Mouse (Mus musculus) gastrocnemius, postnatal 10 days (tissue): ENCODE results near the gene Sh3gl1. TPM values are rescaled to one million over a fixed set of nuclear protein-coding genes. Genes with fewer than 3 reads are reported as not detected.

Source experiments
- DNase-seq: peaks from one replicate; pipeline ENCODE4 v3.0.0; 2021; ENCODE audit warnings: mixed read lengths
- total RNA-seq, 2 experiments: library from RNA; stranded (reverse); gene quantifications; 2 replicates each; pipeline ENCODE4 v1.2.3; 2021

The Sh3gl1 gene
- total RNA-seq, 2 experiments from 2014 or later, result 25.7 to 35.0 TPM

DNA sequence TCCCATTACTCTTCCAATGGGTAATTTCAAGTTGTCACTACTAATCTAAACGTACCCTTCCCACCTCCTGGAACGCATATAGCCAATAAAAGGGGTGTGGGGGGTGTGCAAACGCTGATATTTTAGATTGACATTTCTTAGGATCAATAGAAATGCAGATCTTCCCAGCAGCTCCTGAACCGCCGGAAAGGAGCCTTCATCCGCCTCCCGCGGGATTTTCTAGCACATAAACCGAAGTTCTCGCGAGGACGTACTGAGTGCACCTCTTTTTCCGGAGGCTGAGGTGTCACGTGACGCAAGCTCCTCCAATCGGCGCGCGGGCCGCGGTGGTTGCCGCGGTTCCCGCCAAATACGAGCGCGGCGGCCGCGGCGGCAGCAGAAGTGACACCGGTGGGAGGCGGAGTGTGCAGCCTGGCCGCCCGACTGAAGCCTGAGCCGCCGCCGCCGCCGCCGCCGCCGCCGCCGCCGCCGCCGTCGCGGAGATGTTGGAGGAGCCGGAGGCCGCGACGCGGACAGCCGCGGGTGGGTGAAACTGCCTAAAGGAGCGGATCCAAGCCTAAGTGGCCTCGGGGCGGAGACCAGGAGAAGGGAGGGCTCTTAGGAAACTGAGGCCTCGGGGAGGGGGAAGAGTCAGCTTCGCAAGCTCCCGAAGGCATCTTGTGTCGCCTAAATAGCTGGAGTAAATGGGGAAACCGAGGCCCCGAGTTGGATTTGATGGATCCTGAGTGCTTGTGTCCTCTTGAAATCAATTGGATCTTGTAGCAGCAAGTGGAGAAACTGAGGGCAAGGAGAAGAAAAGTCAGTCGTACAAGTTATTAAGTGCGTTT, 3.8 kb upstream of the Sh3gl1 start, which contains the start of gene Chaf1a:
TSS of gene Chaf1a (plus strand) at position 410 of the 827 bp plus-strand sequence.
- DNase-seq, result peak; percentile 96

GRCm38 (mm10) chr17:56039345-56039744, 2.9 kb upstream of the Sh3gl1 start:
- DNase-seq, result no peak

- DNase-seq, result no peak
Measured at GRCm38 (mm10) chr17:56038583-56039261, 2.3 kb upstream of the Sh3gl1 start.

DNA sequence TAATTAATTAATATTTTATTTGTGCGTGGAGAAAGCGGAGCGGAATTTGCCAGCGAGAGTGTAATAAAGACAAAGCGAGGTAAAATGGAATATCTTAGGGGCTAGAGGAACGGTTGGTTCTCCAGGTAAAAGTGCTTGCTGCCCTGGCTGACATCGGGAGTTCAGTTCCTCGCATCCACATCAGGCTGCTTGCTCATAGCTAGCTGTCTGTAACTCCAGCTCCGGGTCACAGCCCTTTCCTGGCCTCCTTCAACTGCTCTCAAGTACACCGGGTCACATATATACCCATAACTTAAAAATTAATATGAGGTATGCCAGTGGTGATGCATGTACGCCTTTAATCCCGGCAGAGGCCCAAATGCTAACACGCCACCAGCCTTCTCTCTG, 459 bp upstream of the Sh3gl1 start:
- DNase-seq, result no peak

GRCm38 (mm10) chr17:56035216-56035615, 1.2 kb downstream of the Sh3gl1 start:
- DNase-seq, result no peak

DNA sequence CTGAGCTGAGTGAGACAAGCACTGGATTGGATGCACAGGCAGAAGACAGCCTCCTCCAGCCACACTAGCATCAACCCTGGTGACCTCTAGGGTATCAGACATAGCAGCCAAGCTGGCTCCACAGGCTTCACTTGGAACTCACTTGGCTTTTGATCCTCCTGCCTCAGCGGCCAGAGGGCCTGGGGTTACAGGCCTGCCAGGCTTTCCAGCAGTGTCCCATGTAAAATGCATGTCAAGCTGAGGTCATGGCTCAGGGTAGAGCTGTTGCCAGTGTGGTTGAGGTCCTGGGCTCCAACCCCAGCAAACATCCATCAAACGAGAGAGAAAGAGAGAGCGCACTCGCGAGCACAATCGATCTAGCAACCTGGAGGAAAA, 1.7 kb downstream of the Sh3gl1 start:
- no peak for DNase-seq

- DNase-seq, result no peak
Measured at GRCm38 (mm10) chr17:56034040-56034725, 2.3 kb downstream of the Sh3gl1 start.

- DNase-seq, result no peak
Measured at GRCm38 (mm10) chr17:56032831-56033230, 3.6 kb downstream of the Sh3gl1 start.

GRCm38 (mm10) chr17:56032127-56032733, 4.2 kb downstream of the Sh3gl1 start:
- DNase-seq, result no peak

DNA sequence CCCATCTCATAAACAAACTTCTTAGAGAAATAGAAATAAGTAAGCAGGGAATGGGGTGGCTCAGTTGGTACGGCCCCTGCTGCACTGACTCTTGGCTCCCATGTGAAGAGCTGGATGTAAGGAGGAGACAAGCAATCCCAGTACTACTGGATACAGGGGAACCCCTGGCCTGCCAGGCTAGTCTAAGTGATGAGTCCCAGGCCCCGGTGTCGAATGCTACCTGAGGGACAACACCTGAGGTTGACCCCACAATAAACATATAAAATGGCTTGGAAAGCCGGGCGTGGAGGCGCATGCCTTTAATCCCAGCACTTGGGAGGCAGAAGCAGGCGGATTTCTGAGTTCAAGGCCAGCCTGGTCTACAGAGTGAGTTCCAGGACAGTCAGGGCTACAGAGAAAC, 5.0 kb downstream of the Sh3gl1 start:
- no peak for DNase-seq

DNA sequence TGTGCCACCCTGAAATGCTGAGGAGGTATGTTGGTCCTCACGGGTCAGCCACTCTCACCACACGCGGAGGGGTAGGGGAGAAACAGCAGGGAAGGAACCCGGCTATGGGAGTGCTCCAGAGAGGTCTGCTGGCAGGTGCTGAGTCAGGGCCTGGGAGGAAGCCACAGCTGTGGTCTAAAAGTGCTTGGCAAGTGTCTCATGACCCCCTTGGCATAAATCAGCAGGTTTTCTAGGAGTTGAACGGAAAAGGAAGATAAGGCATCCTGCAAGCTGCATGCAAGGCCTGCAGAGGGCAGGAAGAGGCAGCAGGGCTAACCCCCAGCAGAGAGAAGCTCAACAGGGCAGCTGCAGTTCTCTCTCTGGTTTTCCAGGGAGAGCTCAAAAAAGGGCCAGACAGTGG, 5.5 kb downstream of the Sh3gl1 start:
- DNase-seq, result no peak

DNA sequence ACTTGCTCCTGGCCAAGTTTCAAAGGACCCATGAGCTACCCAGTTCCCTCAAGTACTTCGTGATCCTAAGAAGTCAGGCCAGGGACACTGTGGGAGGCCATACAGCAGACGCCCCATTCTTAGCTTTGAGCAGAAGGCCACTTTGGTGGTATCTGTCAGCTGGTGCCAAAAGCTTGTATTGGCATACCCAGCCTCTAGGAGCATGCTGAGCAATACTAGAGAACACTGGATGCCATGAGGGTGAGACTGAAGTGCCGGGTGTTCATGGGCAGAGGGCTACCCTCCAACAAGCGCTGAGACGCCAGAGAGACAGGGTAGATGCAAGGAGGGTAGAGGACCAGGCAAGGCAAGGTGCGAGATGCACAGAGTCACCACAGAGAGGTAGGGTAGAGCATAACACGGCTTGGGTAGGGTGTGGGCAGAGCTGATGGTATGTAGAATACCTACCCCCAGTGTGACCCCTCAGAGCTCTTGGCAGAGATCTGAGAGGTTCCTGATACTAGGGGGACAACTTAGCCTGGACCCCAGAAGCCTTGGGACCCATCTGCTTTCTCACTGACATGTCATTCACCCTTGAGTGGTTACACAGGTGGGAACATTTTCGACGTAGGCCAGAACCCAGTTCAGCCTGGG, 6.1 kb downstream of the Sh3gl1 start:
- DNase-seq, result no peak

- DNase-seq, result no peak
Measured at GRCm38 (mm10) chr17:56027801-56028441, 8.5 kb downstream of the Sh3gl1 start.

- no peak for DNase-seq
Measured at GRCm38 (mm10) chr17:56026881-56027280, 9.6 kb downstream of the Sh3gl1 start.

DNA sequence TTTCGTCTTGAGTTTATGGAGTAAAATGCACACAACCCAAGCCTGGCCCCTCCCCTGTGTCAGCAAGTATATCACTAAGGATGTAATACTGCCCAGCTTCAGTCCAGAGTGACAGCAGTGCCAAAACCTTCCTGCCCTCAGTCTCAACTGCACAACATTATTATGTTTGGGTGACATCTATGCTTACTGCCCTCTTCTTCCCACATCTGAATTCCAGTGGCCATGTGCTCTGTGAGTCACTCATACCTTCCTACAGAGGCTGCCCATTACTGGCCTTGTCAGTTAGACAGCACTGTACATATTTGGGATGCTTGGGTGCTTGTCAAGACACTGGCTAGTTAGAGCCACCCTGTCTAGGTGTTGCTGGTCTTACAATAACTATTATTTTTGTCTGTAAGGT, 10.1 kb downstream of the Sh3gl1 start:
- no peak for DNase-seq

GRCm38 (mm10) chr17:56024931-56025330, 11.5 kb downstream of the Sh3gl1 start:
- DNase-seq, result no peak

GRCm38 (mm10) chr17:56024476-56024875, 12.0 kb downstream of the Sh3gl1 start:
- no peak for DNase-seq

DNA sequence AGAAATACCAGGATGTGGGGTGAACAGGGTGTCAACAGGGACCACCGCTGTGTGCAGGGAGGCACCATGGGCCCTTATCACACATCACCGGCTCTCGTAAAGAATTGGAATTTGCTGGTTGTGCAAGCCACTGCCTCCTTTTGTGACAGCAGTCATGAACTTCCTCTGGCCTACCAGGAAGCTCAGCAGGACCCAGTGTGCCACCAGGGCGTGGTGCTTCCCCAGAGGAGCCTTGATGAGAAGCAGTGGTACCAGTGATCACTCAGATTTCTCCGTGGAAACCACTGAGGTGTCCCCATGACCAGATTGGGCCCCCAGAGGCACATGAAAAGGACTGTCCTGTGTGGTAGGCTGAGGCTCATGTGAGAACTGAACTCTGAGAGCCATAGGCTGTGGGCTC, 13.0 kb downstream of the Sh3gl1 start:
- no peak for DNase-seq

- DNase-seq, result no peak
Measured at GRCm38 (mm10) chr17:56022989-56023290, 13.5 kb downstream of the Sh3gl1 start.

- DNase-seq, result no peak
Measured at GRCm38 (mm10) chr17:56022131-56022988, 14.1 kb downstream of the Sh3gl1 start.
